Mouse (Mus musculus) midbrain, embryonic 14.5 days (tissue): ENCODE results near the gene Nek9. TPM values are rescaled to one million over a fixed set of nuclear protein-coding genes. Genes with fewer than 3 reads are reported as not detected.

Experiments used
- ATAC-seq: fragments of 200-750 bp; cut with Nextera tagmentation; 2 replicates; pipeline ENCODE4 v1.8.0; 2017; ENCODE audit warnings: moderate number of reproducible peaks, moderate library complexity; ENCODE audit not compliant: low FRiP score, low TSS enrichment
- DNase-seq: peaks from one replicate; pipeline ENCODE4 v3.0.0-alpha.2; 2015
- H3K27ac ChIP-seq: fragments of 300-500 bp; sonication (generic); replicated peaks from 2 replicates; pipeline ENCODE4 v1.5.1; 2014; ENCODE audit warnings: mild to moderate bottlenecking, low read depth, low read length, moderate library complexity
- H3K27me3 ChIP-seq: fragments of 300-500 bp; sonication (generic); 2 replicates; pipeline ENCODE4 v1.6.1; 2014; ENCODE audit warnings: low read length, control low read depth, mixed read lengths; ENCODE audit not compliant: control insufficient read depth, insufficient read depth
- H3K36me3 ChIP-seq: fragments of 300-500 bp; sonication (generic); 2 replicates; pipeline ENCODE4 v1.6.1; 2014; ENCODE audit warnings: low read length, control low read depth; ENCODE audit not compliant: control insufficient read depth, insufficient read depth
- H3K4me1 ChIP-seq: fragments of 300-500 bp; sonication (generic); 2 replicates; pipeline ENCODE4 v1.6.1; 2014; ENCODE audit warnings: mild to moderate bottlenecking, antibody characterized with exemption, low read length, control low read depth; ENCODE audit not compliant: control insufficient read depth, insufficient read depth
- H3K4me2 ChIP-seq: fragments of 300-500 bp; sonication (generic); 2 replicates; pipeline ENCODE4 v1.6.1; 2014; ENCODE audit warnings: mild to moderate bottlenecking, low read length, moderate library complexity
- H3K4me3 ChIP-seq: fragments of 300-500 bp; sonication (generic); replicated peaks from 2 replicates; pipeline ENCODE4 v1.5.1; 2014; ENCODE audit warnings: low read depth, low read length
- H3K9ac ChIP-seq: fragments of 300-500 bp; sonication (generic); replicated peaks from 2 replicates; pipeline ENCODE4 v1.6.1; 2014; ENCODE audit warnings: mild to moderate bottlenecking, low read length, moderate library complexity
- H3K9me3 ChIP-seq: fragments of 300-500 bp; sonication (generic); 2 replicates; pipeline ENCODE4 v1.6.1; 2016; ENCODE audit warnings: low read length, control low read depth, mixed read lengths; ENCODE audit not compliant: control insufficient read depth
- WGBS: fragments of 180-500 bp; shearing (Covaris S2); extraction: QIAGEN DNeasy Blood & Tissue Kit; methylation state at CpG from one replicate; pipeline ENCODE4 v1.1.7; 2014; 5-methylcytosine and 5-hydroxymethylcytosine counted together
- polyA plus RNA-seq: library from polyadenylated mRNA; unstranded; fragments of >200 nt; fragmentation: Nextera tagmentation; extraction: Ambion mirVana; gene quantifications from 2 replicates; pipeline ENCODE4 v1.2.1, GENCODE M21; 2014

The Nek9 gene
- polyA plus RNA-seq, 1 experiment from 2014 or later, result 10.3 TPM

DNA sequence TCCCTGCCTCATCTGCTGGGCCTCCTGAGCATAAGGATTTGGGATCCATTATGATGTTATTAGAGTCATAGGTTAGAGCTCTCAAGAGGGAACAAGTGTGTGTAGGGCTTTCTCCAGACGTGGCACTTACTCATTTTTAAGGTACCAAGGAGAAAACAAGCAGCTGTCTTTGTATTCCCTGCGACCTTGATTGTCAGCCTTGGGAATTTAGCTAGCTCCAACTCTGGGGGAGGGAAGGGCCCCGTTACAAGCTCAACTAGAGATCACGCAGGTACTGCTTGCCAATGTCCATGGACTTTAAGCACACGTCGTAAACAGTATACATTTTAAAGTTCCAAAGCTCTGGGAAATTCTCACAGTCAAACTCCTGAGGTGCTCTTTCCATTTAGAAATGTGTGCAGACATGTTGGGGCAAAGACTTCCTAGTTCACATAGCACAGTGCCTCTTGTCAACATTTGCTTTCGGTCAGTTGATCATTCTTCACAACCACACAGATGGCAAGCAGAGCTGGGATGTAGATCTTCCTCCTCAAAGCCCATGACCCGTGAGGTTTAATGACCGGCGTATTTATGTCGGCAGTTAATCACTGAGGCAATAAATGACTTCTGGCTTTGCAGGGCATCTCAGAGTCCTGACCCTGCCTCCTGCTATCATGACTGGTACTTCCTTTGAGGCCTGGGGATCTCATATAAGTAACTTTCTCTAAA lies 40.9 kb downstream of the Nek9 start:
- no peak for DNase-seq
- H3K36me3 ChIP-seq, result peaks cover 43% of the 10 kb centered on the region
- no peak overlapping the region for H3K9ac ChIP-seq
- no peak overlapping the region for H3K4me3 ChIP-seq
- no peak for ATAC-seq
- no peak overlapping the region for H3K27ac ChIP-seq
- H3K4me1 ChIP-seq, result no peaks in the 10 kb centered on the region
- WGBS, result 90% methylated on average over 11 of the region's 11 CpGs
- H3K4me2 ChIP-seq, result no peak overlapping the region
- H3K27me3 ChIP-seq, result no peaks in the 10 kb centered on the region
- peaks cover 4% of the 10 kb centered on the region; the same call in 1 of the 2 replicates for H3K9me3 ChIP-seq

DNA sequence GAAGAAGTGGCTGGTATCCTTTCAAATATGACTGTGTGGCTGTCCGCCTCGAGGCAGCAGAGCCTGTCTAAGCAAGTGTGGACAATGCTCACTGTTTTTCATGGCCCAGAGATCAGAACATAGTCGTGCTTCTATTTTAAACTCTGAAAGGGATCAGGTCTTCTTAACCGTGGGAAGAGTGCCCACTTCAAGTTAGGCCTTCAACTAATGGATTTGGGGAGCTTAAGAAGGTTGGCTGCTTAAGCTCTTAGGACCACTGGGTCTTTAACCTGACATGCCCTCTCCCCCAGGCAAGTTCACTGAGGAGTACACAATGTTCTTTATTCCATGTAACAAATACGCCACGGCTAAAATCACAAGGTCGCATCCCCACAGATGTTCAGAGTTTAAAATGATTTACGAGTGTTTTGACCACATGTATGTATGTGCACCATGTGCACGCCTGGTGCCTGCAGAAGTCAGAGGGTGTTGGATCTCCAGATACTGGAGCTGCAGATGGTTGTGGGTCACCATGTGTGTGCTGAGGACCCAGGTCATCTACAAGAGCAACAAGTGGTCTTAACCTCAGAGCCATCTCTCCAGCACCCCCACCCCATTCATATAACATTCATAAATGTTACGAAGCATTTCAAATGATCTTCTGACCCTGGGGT lies 41.7 kb downstream of the Nek9 start:
- H3K36me3 ChIP-seq, result peaks cover 37% of the 10 kb centered on the region
- 79% methylated on average over 10 of the region's 10 CpGs for WGBS
- H3K4me2 ChIP-seq, result no peak overlapping the region
- no peaks in the 10 kb centered on the region for H3K27me3 ChIP-seq
- no peak for ATAC-seq
- no peak for DNase-seq
- H3K9me3 ChIP-seq, result peaks cover 4% of the 10 kb centered on the region; the same call in 1 of the 2 replicates
- no peak overlapping the region for H3K27ac ChIP-seq
- H3K4me1 ChIP-seq, result no peaks in the 10 kb centered on the region
- H3K9ac ChIP-seq, result no peak overlapping the region
- no peak overlapping the region for H3K4me3 ChIP-seq

- Histone ChIP-seq H3K4me2 (no peak overlapping the region), H3K36me3 (peaks cover 31% of the 10 kb centered on the region), H3K9ac (no peak overlapping the region), H3K9me3 (peaks cover 4% of the 10 kb centered on the region; the same call in 1 of the 2 replicates), H3K4me3 (no peak overlapping the region), H3K27me3 (no peaks in the 10 kb centered on the region), H3K4me1 (no peaks in the 10 kb centered on the region), H3K27ac (no peak overlapping the region)
- 87% methylated on average over 5 of the region's 5 CpGs for WGBS
- DNase-seq (no peak), ATAC-seq (no peak)
Observed at GRCm38 (mm10) chr12:85296915-85297314, 42.2 kb downstream of the Nek9 start.

DNA sequence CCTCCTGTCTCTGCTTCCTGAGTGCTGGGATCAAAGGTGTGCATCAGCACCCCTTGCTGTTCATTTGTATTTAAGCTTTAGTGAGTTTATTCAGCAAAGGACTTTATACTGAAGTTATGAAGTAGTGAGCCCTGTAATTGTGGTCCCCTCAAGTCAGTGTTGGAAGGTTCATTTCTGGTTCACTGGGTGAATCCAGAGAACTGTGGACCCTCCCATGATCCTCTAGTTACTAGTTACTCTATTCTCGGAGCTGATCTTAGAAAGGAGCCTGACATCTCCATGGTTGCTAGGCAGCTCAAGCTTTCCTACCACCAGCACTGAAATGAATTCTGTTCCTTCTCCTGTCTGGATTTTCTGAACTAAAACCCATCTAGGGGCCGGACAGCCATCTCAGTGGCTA lies 43.7 kb downstream of the Nek9 start:
- Histone ChIP-seq H3K4me2 (no peak overlapping the region), H3K27me3 (no peaks in the 10 kb centered on the region), H3K9ac (no peak overlapping the region), H3K27ac (no peak overlapping the region), H3K4me1 (no peaks in the 10 kb centered on the region), H3K4me3 (no peak overlapping the region), H3K36me3 (peaks cover 17% of the 10 kb centered on the region), H3K9me3 (peaks cover 4% of the 10 kb centered on the region; the same call in 1 of the 2 replicates)
- DNase-seq, result no peak
- WGBS, result 92% methylated on average over 2 of the region's 2 CpGs
- no peak for ATAC-seq

- ATAC-seq, result no peak
- Histone ChIP-seq H3K4me2 (no peak overlapping the region), H3K27me3 (no peaks in the 10 kb centered on the region), H3K4me1 (peaks cover 6% of the 10 kb centered on the region; the same call in 1 of the 2 replicates), H3K27ac (no peak overlapping the region), H3K9me3 (peaks cover 4% of the 10 kb centered on the region; the same call in 1 of the 2 replicates), H3K9ac (no peak overlapping the region), H3K4me3 (no peak overlapping the region), H3K36me3 (no peaks in the 10 kb centered on the region; the same call in 1 of the 2 replicates)
- no peak for DNase-seq
Observed at GRCm38 (mm10) chr12:85292906-85293305, 46.3 kb downstream of the Nek9 start.

- Histone ChIP-seq H3K27me3 (no peaks in the 10 kb centered on the region), H3K9me3 (peaks cover 4% of the 10 kb centered on the region; the same call in 1 of the 2 replicates), H3K4me3 (no peak overlapping the region), H3K36me3 (no peaks in the 10 kb centered on the region), H3K4me1 (peaks cover 6% of the 10 kb centered on the region; the same call in 1 of the 2 replicates), H3K9ac (no peak overlapping the region), H3K27ac (no peak overlapping the region), H3K4me2 (no peak overlapping the region)
- no peak for DNase-seq
- ATAC-seq, result no peak
- 85% methylated on average over 6 of the region's 6 CpGs for WGBS
Observed at GRCm38 (mm10) chr12:85292288-85292687, 46.9 kb downstream of the Nek9 start.

- Histone ChIP-seq H3K27me3 (no peaks in the 10 kb centered on the region), H3K9ac (no peak overlapping the region), H3K9me3 (peaks cover 4% of the 10 kb centered on the region; the same call in 1 of the 2 replicates), H3K36me3 (no peaks in the 10 kb centered on the region), H3K4me1 (peaks cover 6% of the 10 kb centered on the region; the same call in 1 of the 2 replicates), H3K4me3 (no peak overlapping the region), H3K4me2 (no peak overlapping the region), H3K27ac (no peak overlapping the region)
- DNase-seq (no peak), ATAC-seq (no peak)
Observed at GRCm38 (mm10) chr12:85291541-85291940, 47.6 kb downstream of the Nek9 start.

- ATAC-seq (no peak), DNase-seq (no peak)
- no peaks in the 10 kb centered on the region for H3K36me3 ChIP-seq
- no peak overlapping the region for H3K27ac ChIP-seq
- no peak overlapping the region for H3K9ac ChIP-seq
- H3K4me1 ChIP-seq, result peaks cover 6% of the 10 kb centered on the region; the same call in 1 of the 2 replicates
- H3K4me3 ChIP-seq, result no peak overlapping the region
- no peak overlapping the region for H3K4me2 ChIP-seq
- peaks cover 4% of the 10 kb centered on the region; the same call in 1 of the 2 replicates for H3K9me3 ChIP-seq
- no peaks in the 10 kb centered on the region for H3K27me3 ChIP-seq
- WGBS, result 87% methylated on average over 10 of the region's 10 CpGs
Observed at GRCm38 (mm10) chr12:85290633-85291032, 48.5 kb downstream of the Nek9 start.
